Mouse (Mus musculus): ENCODE measurements at regions not wholly inside any gene's neighbourhood (a gene's known extent, or its start where the extent isn't known, plus 50 kb on each side); places are given as distances from the start of the nearest gene placed in this dataset.

GRCm38 (mm10) chr13:42403231-42404020 is 102.2 kb downstream of the Edn1 start:
- Histone ChIP-seq H3K27me3 (ENCODE audit: low read depth, poor library complexity, severe bottlenecking) (no peaks in the 10 kb centered on the region), H3K4me3 (no peak overlapping the region), H3K4me1 (peaks cover 14% of the 10 kb centered on the region), H3K27ac (replicated peaks) (no peak overlapping the region), H3K9me3 (replicated peaks) (no peaks in the 10 kb centered on the region), H3K36me3 (no peaks in the 10 kb centered on the region)
- no peak for DNase-seq (ENCODE audit: low spot score)
- WGBS = 93% methylated on average over 3 of the region's 3 CpGs

DNA sequence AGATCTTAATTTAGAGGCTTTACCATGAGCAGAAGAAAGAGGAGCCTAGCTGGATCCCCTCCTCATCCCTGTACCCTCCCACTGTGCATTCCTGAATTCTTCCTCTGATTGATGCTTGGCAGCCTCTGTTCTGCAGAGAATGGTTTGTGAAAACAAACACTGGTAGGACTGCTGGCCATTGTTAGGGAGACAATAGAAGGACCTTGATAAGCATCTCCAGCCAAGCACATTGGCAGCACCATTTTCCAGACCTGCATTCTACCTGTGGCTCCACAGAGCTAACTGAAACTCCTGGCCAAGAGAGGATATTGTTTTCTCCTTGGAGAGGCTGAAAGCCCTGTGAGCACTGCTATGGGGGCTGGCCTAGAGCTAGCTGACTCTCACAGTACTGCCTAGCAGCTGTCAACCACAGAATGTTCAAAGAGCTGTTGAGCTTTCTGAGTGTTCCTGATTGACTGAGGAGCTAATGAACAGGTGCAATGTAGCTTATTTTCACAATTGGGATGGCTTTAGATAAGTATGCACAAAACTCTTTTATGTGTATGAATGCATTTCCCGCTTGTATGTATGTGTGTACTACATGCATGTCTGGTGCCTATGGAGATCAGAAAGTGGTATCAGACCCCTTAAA is 111.5 kb downstream of the Edn1 start:
- peaks cover 6% of the 10 kb centered on the region for H3K4me1 ChIP-seq
- no peaks in the 10 kb centered on the region for H3K9me3 ChIP-seq (replicated peaks)
- H3K36me3 ChIP-seq = no peaks in the 10 kb centered on the region
- H3K27ac ChIP-seq (replicated peaks) = no peak overlapping the region
- H3K27me3 ChIP-seq (ENCODE audit: low read depth, poor library complexity, severe bottlenecking) = no peaks in the 10 kb centered on the region
- H3K4me3 ChIP-seq = no peak overlapping the region
- DNase-seq (ENCODE audit: low spot score) = no peak
- 82% methylated on average over 1 of the region's 1 CpGs for WGBS

- Histone ChIP-seq H3K27me3 (ENCODE audit: low read depth, poor library complexity, severe bottlenecking) (no peaks in the 10 kb centered on the region), H3K36me3 (no peaks in the 10 kb centered on the region), H3K4me3 (no peak overlapping the region), H3K4me1 (no peaks in the 10 kb centered on the region), H3K27ac (replicated peaks) (no peak overlapping the region), H3K9me3 (replicated peaks) (no peaks in the 10 kb centered on the region)
- 17% methylated on average over 1 of the region's 1 CpGs for WGBS
- no peak for DNase-seq (ENCODE audit: low spot score)
These were observed 145.6 kb downstream of the Edn1 start for GRCm38 (mm10) chr13:42446921-42447320.

GRCm38 (mm10) chr13:42453665-42454064 is 152.4 kb downstream of the Edn1 start:
- 84% methylated on average over 5 of the region's 5 CpGs for WGBS
- Histone ChIP-seq H3K9me3 (replicated peaks) (no peaks in the 10 kb centered on the region), H3K4me1 (no peaks in the 10 kb centered on the region)

GRCm38 (mm10) chr13:42459892-42460291 is 158.6 kb downstream of the Edn1 start:
- WGBS = 84% methylated on average over 3 of the region's 3 CpGs
- Histone ChIP-seq H3K9me3 (replicated peaks) (no peaks in the 10 kb centered on the region), H3K36me3 (no peaks in the 10 kb centered on the region), H3K27me3 (ENCODE audit: low read depth, poor library complexity, severe bottlenecking) (no peaks in the 10 kb centered on the region), H3K4me1 (no peaks in the 10 kb centered on the region), H3K4me3 (no peak overlapping the region), H3K27ac (replicated peaks) (no peak overlapping the region)
- DNase-seq (ENCODE audit: low spot score) = no peak

More at GRCm38 (mm10) chr13:42453665-42454064, 152.4 kb downstream of the Edn1 start:
- no peaks in the 10 kb centered on the region for H3K27me3 ChIP-seq (ENCODE audit: low read depth, poor library complexity, severe bottlenecking)
- no peak for DNase-seq (ENCODE audit: low spot score)
- H3K4me3 ChIP-seq = no peak overlapping the region
- no peak overlapping the region for H3K27ac ChIP-seq (replicated peaks)
- H3K36me3 ChIP-seq = no peaks in the 10 kb centered on the region

GRCm38 (mm10) chr13:42478825-42479224 is 177.5 kb downstream of the Edn1 start:
- Histone ChIP-seq H3K4me3 (no peak overlapping the region), H3K9me3 (replicated peaks) (no peaks in the 10 kb centered on the region), H3K36me3 (no peaks in the 10 kb centered on the region), H3K4me1 (peaks cover 4% of the 10 kb centered on the region; the same call in 1 of the 2 replicates), H3K27me3 (ENCODE audit: low read depth, poor library complexity, severe bottlenecking) (no peaks in the 10 kb centered on the region), H3K27ac (replicated peaks) (no peak overlapping the region)
- no peak for DNase-seq (ENCODE audit: low spot score)
- 89% methylated on average over 3 of the region's 3 CpGs for WGBS

GRCm38 (mm10) chr13:42490956-42491680 is 189.3 kb upstream of the Phactr1 start:
- Histone ChIP-seq H3K36me3 (no peaks in the 10 kb centered on the region), H3K27me3 (ENCODE audit: low read depth, poor library complexity, severe bottlenecking) (no peaks in the 10 kb centered on the region), H3K4me1 (no peaks in the 10 kb centered on the region), H3K9me3 (replicated peaks) (no peaks in the 10 kb centered on the region), H3K4me3 (no peak overlapping the region), H3K27ac (replicated peaks) (no peak overlapping the region)
- 77% methylated on average over 4 of the region's 4 CpGs for WGBS
- DNase-seq (ENCODE audit: low spot score) = no peak

DNA sequence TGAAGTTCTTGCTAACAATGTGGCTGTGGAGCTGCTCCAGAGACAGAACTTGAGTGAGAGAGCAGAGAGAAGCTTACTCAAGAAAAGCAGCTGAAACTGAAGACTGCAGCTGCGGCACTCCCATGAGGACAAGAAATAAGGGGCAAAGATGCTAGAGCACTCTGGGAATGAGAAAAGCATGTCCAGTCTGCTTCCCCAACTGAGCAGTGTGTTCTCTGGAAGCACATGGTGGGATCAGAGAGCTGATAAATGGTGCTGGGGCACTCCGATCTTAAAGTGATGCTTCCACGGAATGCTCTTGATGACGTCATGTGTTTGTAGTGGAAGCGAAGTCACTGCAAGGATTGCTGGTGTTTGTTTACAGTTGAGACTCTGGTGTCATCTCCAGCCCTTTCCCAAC is 186.1 kb upstream of the Phactr1 start:
- WGBS = 90% methylated on average over 5 of the region's 5 CpGs

DNA sequence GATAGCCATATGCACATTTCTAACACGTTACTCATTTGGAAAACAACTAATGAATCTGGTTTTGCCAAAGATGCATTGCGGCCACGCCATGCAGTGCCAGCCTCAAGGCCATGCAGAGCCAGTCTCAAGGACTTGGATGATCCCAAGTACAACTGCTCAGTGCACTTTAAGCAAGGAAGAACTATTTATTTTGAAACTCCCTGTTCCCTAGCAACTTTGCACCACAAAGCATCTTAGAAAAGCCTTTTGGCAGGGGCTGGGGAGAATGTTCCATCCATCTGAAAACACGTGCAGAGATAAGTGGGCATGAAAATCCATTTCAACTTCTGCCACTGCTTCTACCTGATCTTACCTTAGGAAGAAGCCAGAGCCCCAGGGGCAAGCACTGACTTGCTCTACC is 182.1 kb upstream of the Phactr1 start:
- Histone ChIP-seq H3K27ac (replicated peaks) (no peak overlapping the region), H3K36me3 (no peaks in the 10 kb centered on the region), H3K4me1 (no peaks in the 10 kb centered on the region), H3K9me3 (replicated peaks) (no peaks in the 10 kb centered on the region), H3K4me3 (no peak overlapping the region), H3K27me3 (ENCODE audit: low read depth, poor library complexity, severe bottlenecking) (no peaks in the 10 kb centered on the region)
- 82% methylated on average over 4 of the region's 4 CpGs for WGBS
- DNase-seq (ENCODE audit: low spot score) = no peak

More for the DNA sequence above, 186.1 kb upstream of the Phactr1 start:
- Histone ChIP-seq H3K27ac (replicated peaks) (no peak overlapping the region), H3K9me3 (replicated peaks) (no peaks in the 10 kb centered on the region), H3K27me3 (ENCODE audit: low read depth, poor library complexity, severe bottlenecking) (no peaks in the 10 kb centered on the region), H3K4me3 (no peak overlapping the region), H3K36me3 (no peaks in the 10 kb centered on the region), H3K4me1 (no peaks in the 10 kb centered on the region)
- DNase-seq (ENCODE audit: low spot score) = no peak

DNA sequence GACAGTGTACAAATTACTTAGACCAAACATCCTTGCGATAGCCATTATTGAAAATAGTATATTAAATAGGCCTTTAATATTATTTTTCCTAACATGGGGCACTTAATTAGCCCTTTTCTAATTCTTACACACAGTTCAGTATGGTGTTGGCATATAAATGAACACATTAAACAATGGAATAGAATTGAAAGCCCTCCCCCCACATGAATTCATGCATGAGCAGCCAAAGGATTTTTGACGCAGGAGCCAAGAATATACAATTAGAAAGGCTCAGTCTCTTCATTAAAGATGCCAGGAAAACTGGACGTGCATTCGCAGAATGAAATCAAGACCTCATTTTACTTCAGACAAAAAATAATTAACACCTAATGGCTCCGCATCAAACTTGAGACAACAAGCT is 172.9 kb upstream of the Phactr1 start:
- H3K27ac ChIP-seq (replicated peaks) = no peak overlapping the region
- H3K4me1 ChIP-seq = no peaks in the 10 kb centered on the region; the same call in 1 of the 2 replicates
- 89% methylated on average over 5 of the region's 5 CpGs for WGBS
- no peaks in the 10 kb centered on the region for H3K9me3 ChIP-seq (replicated peaks)
- no peaks in the 10 kb centered on the region for H3K36me3 ChIP-seq
- no peak overlapping the region for H3K4me3 ChIP-seq
- no peaks in the 10 kb centered on the region for H3K27me3 ChIP-seq (ENCODE audit: low read depth, poor library complexity, severe bottlenecking)
- DNase-seq (ENCODE audit: low spot score) = no peak

DNA sequence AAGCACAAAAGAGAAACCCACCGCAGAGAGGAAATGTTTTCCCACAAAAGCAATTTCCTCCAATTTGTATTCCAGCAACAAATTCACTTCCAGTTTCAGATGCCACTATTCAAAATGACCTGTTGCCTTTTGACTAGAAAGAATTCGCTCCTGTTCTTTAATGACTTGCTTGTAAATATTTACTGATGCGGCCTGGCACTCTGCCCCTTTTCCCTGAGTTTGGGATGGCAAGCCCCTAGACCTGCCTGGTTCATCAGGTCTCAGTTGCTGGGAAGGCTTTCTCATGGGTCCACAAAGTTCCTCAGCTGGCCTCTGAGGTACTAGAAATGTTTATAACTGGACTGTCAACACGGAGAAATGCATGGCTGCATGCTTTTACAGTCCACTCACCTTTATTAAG is 161.7 kb upstream of the Phactr1 start:
- no peak for DNase-seq (ENCODE audit: low spot score)
- 91% methylated on average over 4 of the region's 4 CpGs for WGBS
- H3K27me3 ChIP-seq (ENCODE audit: low read depth, poor library complexity, severe bottlenecking) = peaks cover 28% of the 10 kb centered on the region

GRCm38 (mm10) chr13:42522553-42522952 is 157.9 kb upstream of the Phactr1 start:
- no peaks in the 10 kb centered on the region for H3K36me3 ChIP-seq
- H3K4me3 ChIP-seq = no peak overlapping the region
- no peak for DNase-seq (ENCODE audit: low spot score)
- peaks cover 19% of the 10 kb centered on the region for H3K4me1 ChIP-seq
- no peaks in the 10 kb centered on the region for H3K9me3 ChIP-seq (replicated peaks)
- H3K27me3 ChIP-seq (ENCODE audit: low read depth, poor library complexity, severe bottlenecking) = peaks cover 21% of the 10 kb centered on the region
- no peak overlapping the region for H3K27ac ChIP-seq (replicated peaks)

More for the DNA sequence above, 161.7 kb upstream of the Phactr1 start:
- no peaks in the 10 kb centered on the region for H3K4me1 ChIP-seq
- no peaks in the 10 kb centered on the region for H3K9me3 ChIP-seq (replicated peaks)
- H3K36me3 ChIP-seq = no peaks in the 10 kb centered on the region
- H3K4me3 ChIP-seq = no peak overlapping the region
- H3K27ac ChIP-seq (replicated peaks) = no peak overlapping the region

GRCm38 (mm10) chr13:42526163-42526562 is 154.3 kb upstream of the Phactr1 start:
- Histone ChIP-seq H3K36me3 (no peaks in the 10 kb centered on the region), H3K9me3 (replicated peaks) (no peaks in the 10 kb centered on the region), H3K4me3 (no peak overlapping the region), H3K4me1 (peaks cover 21% of the 10 kb centered on the region), H3K27me3 (ENCODE audit: low read depth, poor library complexity, severe bottlenecking) (peaks cover 40% of the 10 kb centered on the region), H3K27ac (replicated peaks) (no peak overlapping the region)
- WGBS = 69% methylated on average over 4 of the region's 4 CpGs
- DNase-seq (ENCODE audit: low spot score) = no peak

Data from midbrain, embryonic 10.5 days (tissue).